Mouse (Mus musculus) CD4-positive helper T cell, adult 2 months (primary cell): ENCODE results near the gene Tead4.
A peak's percentile ranks its signal among the peaks of the same experiment; 100 is the strongest.
"Not testable (repeated sequence)": the region's sequence is repeated elsewhere in the genome, so short reads cannot be mapped to it uniquely, and the experiment has no call there.

Experiments
- DNase-seq: peaks from one replicate; pipeline ENCODE4 v3.0.0-alpha.2; 2012; ENCODE audit warnings: low read depth, missing footprints, low spot score

The Tead4 gene

DNA sequence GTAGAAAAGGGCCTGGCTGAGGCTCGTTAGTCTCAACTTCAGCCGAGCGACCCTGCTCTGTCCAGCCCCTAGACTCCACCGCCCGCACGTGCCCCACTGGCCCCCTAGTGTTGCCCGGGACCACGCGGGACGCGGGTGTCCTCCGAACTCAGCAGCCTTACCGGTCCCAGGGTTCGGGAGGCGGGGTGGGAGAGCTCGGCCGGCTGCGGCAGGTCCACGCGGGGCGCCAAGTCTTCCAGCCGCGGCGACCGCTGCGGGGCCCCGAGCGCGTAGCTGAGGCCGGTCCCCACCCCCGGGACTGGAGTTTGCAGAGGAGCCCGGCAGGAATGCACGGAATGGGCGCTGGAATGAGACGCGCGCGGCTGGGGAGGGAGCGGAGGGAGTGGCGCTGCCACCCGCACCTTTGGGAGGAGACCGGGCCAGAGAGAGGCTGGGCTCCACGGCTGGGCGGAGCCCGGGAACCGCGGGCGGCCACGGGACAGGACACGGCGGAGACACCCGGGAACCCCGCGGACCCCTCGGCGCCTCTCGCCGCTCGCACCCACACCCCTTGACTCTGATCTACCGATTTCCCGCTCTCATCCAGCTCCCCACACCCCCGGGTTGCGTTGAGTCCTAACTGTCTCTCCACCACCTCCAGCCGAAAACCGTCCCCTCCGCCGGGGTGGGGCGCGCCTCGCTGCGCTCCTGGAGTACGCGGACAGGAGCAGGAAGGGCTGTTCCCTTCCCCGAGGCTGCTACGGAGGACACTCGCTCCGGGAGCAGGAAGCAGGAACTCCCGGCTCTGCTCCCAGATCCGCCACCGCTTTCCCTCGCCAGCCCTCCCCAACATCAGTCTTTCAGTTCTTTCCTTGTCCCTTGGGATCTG lies at the start of gene Tead4:
TSS of gene Tead4 (minus strand) at position 690 of the 868 bp plus-strand sequence.
- DNase-seq, result no peak

DNA sequence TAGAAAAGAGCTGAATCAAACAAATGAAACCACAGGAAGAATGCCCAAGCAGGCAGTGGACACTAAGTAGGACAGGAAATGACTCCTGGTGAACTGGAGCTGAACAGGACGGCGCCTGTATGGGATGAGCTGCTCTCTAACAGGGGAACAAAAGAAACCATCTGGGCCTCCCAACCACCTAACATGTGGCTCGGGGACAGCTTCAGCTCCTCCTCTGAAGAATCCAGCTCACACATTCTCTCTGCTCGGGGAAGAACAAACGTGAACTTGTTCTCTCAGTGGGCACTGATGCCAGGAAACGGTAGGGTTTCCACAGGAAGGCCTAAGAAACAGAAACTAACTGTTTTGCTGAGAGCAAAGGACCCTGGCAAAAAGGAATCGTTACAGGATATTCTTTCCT lies 49.1 kb upstream of the Tead4 start:
- no peak for DNase-seq

DNA sequence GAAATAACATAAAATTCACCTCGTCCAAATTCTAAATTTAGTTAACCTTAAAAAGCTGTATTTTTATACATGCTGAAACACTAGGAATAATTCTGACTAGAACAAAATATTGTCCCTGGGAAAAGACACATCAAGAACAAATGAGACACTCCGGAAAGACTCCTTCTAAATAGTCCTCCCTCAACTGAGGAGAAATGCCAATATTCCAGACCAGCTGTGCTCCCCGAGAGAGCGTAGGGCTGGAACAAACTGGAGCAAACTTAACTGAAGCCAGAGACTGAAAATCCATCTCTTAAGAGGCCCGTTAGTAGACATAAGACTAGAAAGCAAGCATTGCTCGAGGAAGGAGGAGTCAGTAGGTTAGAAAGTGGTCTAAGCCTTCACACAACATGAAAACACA lies 46.2 kb upstream of the Tead4 start:
- no peak for DNase-seq

DNA sequence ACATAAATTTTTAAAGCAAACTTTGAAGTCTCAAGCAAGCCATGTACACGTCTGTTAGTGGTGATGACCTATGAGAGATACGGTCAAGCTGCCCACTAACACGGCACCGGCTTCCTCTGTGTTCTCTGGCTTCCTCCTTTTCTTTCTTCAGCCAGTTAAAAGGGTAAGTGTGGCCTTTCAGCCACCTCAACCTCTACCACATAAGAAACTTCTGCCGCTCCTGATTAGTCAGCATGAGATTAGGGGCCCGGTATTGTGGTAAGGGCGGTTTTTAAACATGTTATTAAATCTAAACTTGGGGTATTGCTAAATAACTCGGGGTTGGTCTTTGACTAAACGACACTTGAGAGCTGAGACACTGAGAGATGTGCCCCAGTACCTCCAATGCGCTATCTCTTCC lies 45.0 kb upstream of the Tead4 start:
- DNase-seq, result no peak

DNA sequence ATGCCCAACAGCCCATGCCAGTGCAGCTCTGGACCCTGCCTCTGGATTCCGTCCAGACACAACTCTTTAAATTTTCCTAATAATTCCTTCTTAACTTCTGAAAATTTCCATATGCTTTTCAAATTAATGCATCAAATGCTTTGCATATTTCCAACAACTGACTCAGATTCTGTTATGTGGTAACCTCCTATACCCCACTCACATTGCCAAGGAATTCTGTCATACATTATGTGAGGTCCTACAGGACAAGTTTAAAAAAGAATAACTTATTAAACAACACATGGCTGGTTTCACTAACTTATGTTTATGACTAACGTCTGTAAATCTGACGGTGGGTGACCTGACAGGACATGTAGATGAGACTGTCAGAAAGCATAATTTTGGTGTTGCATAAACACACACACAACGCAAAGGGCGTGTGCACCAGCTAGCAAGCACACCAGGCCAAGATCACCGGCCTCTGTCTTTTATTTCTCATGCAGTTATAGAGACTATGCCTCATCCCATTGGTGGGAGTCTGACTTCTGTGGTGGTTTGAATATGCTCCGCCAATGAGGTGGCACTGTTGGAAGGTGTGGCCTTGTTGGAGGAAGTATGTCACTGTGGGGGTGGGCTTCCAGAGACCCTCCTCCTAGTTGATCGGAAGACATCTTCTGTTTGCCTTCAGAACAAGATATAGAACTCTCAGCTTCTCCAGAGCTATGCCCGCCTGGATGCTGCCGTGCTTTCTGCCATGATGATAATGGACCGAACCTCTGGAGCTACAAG lies 41.5 kb upstream of the Tead4 start:
- no peak for DNase-seq

DNA sequence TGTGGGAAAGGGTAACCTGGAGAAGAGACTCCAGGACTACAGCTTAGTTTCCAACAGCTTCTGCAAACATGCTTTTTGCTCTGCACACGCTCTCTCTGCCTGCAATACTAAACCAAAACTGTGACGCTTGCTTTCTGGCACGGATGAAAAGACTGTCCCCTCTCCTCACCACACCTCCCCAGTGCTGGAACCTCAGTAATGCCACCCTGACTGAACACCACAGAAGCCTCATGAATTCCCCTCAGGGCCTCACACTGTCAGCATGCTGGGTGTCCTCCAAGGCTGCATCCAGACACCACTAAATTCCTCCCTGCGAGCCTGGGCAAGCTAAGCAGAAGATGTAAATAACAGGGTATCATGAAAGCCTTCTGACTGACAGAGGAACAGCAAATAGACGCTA lies 38.3 kb upstream of the Tead4 start:
- no peak for DNase-seq

DNA sequence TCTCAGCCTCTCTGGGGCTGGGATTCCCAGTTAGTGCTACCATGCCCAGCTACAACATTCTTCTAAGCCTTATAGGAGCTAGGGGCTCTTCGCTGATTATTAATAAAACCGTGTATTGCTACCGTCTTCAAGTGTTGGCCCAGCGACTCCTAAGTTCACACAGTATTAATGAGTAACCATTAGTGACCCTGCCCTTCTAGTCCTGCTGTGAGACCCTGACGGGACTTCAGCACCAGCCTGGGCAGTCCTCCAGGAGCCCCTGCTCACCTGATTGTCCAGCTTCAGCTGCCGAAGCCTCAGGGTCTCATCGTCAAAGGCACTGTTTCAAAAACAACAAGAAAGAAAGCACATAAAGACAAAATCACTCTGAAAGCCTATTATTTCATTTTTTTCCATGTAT lies 36.8 kb upstream of the Tead4 start:
- DNase-seq, result no peak

DNA sequence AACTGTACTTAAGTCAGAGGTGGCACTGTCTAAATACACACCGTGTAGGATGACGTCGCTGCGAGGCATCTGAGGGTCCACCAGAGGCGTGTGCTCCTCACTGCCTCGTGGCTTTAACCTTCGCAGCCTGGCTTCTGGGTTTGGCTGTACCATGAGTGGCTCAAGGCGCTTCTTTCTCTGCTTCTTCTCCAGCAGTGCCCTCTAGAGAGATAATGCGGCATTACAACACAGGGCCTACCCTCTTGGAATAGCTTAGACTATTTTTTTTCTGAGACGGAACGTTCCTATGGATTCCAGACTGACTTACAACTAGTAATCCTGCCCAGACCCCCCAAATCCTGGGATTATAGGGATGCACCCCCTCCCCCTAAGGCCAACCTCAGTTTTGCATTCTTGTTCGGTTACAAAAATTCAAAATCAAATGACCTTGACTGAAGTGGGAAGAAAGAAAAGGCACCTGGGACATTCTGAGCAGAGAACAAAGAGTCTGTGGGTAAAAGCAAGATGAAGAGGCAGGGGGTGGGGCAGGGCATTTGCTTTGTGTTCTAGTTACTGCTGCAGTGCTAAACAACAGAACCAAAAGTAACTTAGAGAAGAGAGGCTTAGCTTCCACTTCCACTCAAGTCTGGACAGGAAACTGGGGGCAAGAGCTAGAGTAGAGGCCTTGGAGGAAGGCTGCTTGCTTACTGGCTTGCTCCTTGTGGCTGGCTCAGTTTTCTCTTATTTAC lies 33.9 kb upstream of the Tead4 start:
- peak; percentile 75 for DNase-seq

DNA sequence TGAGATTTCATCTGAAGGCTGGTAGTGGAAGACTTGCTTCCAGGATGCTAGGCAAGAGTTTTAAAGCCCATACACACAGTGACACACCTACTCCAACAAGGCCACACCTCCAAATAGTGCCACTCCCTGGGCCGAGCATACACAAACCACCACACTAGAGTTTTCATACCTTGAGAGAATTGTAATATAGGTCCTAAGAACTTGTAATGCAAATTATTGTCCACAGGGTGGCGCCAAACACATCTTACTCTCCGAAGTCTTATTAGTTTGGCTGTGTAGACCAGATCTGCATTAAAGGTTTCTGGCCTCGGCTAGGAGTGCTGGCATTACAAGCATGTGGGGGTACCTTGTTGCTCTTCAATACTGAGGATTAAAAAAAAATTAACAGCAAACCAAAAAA lies 17.7 kb upstream of the Tead4 start:
- peak; percentile 74 for DNase-seq

DNA sequence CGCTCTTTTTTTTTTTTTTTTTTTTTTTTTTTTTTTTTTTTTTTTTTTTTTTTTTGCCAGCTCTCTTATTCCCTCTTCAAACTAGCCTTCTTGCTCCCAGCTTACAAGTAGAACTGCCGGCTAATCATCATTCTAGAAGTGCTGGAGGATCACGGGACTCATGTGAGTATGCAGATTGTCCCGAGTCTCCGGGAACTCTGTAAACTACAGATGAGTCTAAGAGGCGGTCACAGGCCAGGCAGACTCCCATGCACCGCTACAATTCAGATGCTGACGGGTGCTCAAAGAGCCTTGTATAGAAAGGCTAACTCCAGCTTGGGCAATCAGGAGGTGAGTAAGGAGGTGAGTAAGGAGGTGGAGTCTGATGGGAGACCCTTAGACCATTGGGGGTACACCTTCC lies 15.0 kb upstream of the Tead4 start:
- DNase-seq, result no peak

DNA sequence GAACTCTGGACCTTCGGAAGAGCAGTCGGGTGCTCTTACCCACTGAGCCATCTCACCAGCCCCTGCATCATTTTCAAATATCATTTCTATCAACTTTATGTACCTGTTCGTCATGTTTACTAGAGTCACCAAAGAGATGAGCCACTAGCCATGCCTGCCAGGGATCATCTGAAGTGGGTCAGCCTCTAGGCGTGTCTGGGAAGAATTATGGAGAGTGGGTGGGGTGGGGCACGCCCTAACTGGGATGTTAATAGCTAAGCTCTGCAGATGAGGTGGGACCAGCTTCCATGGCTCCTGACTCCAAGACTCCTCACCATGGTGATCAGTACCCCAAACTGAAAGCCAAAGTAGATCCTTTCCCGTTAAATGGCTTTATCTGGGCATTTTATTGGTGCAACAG lies 14.2 kb upstream of the Tead4 start:
- no peak for DNase-seq

DNA sequence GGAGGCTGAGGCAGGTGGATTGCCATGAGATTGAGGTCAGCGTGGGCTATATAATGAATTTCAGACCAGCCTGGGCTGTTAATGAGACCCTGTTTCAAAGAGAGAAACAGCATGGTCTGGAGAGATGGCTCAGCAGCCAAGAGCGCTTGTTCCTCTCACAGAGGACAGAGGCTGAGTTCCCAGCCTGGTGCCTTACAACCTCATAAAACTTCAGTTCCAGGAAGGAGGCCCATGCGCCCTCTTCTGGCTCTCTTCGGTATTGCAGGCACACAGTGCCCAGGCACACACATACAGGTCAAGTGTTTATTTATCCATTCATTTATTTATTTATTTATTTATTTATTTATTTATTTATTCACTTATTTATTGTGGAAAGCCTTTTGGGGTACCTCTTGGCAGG lies 7.7 kb upstream of the Tead4 start:
- DNase-seq, result peak; percentile 53

DNA sequence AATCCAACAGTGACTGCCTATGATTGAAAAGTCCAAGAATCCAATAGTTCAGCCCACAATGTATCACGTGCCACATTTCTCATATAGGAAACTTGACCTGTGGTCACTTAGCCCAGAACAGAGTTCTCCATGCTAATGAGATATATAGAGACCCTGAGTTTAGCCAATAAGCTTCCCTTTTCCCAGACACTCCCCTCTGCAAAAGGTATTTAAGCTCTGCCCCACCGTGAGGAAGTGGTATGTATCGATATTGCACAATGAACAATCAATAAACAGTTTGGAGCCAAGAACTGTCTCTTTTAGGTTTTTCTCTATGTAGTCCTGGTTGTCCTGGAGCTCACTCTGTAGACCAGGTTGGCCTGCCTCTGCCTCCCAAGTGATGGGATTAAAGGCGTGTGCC lies 4.2 kb upstream of the Tead4 start:
- DNase-seq, result no peak

DNA sequence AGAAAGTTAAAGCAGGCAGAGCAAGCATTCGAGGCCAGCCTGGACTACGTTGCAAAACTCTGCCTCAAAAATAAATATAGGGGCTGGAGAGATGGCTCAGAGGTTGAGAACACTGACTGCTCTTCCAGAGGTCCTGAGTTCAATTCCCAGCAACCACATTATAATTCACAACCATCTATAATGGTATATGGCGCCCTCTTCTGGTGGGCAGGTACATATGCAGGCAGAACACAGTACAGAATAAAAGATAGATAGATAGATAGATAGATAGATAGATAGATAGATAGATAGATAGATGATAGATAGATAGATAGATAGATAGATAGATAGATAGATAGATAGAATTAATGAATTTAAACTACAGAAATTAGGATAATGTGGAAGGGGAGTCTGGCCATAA lies 2.0 kb upstream of the Tead4 start:
- not testable (repeated sequence) for DNase-seq

DNA sequence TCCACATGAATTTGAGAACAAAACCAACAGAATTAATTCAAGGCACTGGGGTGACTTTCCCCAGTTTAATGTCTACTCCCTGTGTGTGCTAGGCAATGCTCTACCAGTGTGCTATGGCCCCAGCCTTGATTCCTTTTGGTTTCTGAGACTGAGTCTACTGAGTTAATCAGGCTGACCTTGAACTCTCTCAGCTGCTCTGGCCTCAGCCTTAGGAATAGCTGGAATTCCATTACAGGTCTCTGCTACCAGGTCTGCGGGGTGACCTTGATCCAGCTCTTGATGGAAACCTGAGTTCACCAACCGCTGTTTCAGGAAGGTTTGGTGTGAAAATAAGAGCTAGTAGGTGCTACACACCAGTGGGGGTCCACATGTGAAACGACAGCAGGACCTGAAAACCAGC lies 1.3 kb upstream of the Tead4 start:
- DNase-seq, result no peak

DNA sequence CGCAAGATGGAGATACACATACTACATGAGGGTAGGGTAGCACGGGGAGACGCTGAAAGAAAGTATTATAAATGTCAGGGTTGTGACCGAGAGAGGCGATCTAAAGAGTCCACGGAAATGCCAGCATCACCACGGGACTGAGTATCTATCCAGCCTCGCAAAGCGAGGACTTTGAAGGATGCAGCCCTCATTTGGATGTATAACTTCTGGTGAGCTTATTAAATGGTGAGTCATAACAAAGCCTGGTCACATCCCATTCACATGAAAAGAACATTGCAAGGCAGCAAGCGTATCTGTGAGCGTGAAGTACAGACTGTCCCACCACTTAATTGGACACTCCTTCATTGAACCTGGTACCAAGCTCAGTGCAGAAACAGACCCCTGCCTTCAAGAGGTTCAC lies 835 bp upstream of the Tead4 start:
- DNase-seq, result no peak

DNA sequence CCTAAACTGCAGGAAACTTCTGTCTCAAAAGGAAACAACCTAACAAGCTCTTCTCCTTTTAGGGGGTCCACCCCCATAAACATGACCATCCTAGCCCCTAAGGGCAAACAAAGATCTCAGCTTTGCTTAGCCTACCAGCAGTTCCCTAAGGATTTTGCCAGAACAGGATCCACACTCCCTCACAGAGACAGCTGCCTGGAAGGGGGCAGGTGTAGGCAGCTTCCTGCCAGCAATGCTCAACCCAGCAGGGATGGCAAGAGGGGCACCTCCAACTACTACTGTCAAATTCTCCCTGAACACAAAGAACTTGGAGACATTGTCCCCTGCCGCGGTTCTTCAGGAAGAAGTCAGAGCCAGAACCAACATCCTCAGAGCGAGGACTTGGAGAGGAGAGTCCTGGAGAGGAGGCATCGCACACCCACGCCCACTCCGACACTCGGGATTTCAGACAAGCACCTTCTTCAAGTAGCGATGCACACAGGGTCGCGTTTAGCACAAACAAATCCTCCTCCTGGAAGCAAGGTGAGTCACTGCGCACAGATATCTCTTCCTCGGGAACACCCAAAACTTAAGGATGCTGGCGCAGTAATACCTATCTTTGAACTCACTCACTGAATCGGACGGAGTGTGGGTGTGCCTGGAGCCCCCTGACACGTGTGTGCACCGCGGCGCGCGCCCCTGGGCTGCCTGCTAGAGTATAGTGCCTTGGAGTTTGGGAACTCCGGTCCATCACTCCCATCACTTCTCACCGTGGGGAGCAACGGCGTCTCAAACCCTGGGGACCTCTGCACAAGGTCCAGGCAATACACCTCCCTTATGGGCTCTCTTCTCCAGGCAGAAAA lies 1.1 kb downstream of the Tead4 start:
- no peak for DNase-seq

DNA sequence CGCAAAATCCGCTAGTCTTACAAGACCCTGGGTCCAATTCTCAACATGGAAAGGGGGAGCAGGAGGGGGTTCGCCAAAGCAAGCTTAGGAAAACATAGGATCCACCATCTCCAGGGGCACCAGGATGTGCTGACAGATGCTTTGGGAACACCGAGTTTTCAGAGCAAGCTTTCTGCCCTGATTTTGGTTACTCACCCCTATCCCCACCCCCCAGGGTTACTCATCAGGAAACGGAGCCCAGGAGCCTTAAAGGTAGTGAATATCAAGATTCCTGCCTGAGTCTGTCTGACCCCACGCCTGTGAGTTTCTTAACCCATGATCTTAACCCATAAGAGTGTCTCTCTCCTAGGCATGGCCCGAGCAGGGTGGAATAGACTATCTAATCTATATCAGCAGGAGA lies 2.4 kb downstream of the Tead4 start:
- no peak for DNase-seq

DNA sequence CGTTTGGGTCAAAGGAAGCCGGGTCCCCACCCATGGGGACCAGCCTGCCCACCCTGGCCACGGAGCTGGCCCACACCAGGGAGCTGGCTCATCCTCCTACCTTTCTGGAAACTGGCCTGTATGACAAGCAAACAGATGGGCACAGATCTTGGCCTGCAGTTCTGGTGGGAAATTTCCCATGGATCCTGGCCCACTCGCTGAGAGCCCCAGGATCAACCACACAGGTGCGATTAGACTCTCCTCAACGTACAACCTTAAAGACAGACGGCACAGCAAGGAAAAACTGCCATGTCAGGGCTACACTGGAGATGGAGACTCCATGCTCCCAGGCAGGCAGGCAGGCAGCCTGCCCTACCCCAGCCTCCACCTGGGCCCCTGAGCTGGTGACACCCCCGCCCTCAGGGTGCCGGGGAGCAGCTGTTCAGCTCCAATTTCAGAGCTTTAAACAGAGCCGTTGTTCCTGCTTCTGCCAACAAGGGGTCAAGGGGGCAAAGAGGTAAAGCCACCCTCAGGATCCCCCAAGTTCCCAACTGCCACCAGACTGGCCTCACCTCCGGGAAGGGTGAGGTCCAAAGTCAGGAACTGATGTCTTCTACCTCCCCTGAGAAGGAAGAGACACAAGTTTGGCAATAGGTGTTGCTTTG lies 3.8 kb downstream of the Tead4 start:
- no peak for DNase-seq

DNA sequence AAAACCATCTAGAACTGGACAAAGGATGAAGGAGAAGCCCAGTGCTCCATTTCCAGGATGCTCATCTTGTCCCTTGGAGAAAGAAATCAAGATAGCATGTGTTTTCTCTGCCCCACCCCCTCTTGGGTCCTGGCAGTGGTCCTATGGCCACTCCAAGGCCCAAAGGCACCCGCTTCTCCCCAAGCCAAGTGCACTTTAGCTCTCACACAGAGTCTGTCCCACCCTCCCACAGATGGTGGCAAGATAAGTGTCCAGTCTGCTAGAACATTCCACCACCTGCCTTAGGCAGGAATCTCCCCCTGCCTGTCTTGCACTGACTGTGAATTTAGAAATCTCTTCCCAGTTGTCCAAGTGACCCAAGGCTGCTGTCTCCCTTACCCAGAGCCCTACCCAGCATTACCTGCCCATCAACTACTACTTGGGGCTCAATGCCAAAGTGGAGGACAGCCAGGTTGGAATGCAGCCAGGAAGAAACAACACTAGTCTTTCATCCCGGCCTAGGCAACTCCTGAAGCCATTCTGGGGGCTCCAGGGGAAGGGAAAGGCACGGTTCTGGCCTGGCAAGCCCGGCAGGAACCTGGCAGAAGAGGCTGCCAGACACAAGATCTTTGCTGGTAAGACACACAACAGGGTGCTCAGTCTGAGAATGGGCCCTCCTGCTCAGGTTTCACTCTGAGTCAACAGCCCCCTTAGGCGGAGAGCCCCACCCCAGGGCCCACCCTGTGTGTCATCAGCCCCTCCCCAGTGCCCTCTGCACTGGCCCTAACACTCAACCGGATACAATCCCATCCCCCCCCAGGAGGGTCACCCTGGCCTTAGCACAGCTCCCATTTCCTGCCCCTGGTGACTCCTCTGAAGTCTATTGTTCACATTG lies 4.5 kb downstream of the Tead4 start:
- no peak for DNase-seq
